Mouse (Mus musculus) megakaryocyte progenitor cell, adult 5-6 weeks (primary cell): Measurements from ENCODE around the gene Lgals3bp. TPM values are rescaled to one million over a fixed set of nuclear protein-coding genes. Genes with fewer than 3 reads are reported as not detected.
"Not testable (repeated sequence)": the region's sequence is repeated elsewhere in the genome, so short reads cannot be mapped to it uniquely, and the experiment has no call there.

Experiments used
- ATAC-seq: replicated peaks from 2 replicates; pipeline ENCODE4 v1.8.0; 2016; ENCODE audit warnings: mild to moderate bottlenecking, moderate TSS enrichment, inconsistent platforms; ENCODE audit not compliant: poor library complexity
- total RNA-seq, 2 experiments: library from RNA; stranded (forward) in 1 of 2; stranded (reverse) in 1 of 2; fragments of 157-497, 149-512 nt in 1 of 2; fragments of 200-1000 nt in 1 of 2; gene quantifications; 2 replicates each; pipeline versions ENCODE4 v1.2.3 to v1.2.4; 2015 to 2017

The Lgals3bp gene
- total RNA-seq, 2 experiments from 2014 or later, result 51.7 to 118 TPM

DNA sequence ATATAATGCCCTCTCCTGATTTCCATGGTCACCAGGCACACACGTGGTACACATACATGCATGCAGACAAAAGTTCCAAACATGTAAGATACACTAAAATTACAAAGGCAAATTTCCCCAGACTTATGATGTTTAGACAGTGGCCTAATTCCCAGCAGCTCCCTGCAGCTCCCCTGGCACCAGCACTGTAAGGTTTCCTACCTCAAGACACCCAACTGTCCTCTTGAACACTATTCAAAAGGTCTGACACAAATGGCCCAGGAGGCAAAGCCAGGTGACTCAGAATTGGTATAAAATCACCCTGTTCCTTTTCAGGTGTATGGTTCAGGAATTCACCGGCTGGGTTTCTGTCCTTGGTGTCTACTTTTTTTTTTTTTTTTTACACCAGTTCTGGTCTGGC lies 1.3 kb upstream of the Lgals3bp start:
- ATAC-seq, result no peak

DNA sequence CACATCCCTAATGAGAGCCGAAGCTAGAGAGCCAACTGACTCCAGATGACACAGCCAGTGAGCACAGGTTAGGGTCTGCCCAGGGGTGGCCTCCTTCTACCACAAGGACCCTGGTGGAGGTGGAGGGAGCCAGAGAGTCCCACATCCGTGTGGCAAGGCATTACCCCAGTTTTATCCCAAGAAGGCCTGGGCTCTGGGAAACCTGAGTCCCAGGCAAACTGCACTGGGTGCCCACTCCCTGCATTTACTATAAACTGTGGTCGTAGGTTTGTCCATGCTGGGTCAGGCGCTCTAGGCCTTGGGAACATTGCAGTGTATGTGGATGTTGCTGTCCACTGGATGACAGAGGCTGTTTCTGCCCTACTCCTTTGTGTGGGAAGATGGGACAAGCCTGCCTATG lies 697 bp downstream of the Lgals3bp start:
- 0 out of 2 replicates have a peak, but pooled peaks have one; percentile 1 for ATAC-seq

DNA sequence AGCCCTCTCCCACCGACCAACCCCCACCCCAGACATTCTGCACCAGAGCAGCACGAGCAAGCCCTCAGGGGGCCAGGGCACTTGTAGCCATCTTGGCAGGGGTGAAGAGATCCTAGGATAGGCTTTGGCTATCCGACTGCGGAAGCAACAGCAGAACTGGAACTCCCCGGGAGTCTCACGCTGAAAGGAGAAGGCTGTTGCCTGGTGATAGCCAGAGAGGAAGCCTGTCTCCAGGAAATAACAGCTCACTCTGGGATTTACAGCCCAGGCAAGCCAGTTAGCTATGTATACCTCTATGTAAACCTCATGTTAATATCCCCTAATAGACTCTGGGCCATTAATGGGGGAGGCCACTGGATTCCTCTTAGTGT lies 1.3 kb downstream of the Lgals3bp start:
- peak; percentile 30 for ATAC-seq

DNA sequence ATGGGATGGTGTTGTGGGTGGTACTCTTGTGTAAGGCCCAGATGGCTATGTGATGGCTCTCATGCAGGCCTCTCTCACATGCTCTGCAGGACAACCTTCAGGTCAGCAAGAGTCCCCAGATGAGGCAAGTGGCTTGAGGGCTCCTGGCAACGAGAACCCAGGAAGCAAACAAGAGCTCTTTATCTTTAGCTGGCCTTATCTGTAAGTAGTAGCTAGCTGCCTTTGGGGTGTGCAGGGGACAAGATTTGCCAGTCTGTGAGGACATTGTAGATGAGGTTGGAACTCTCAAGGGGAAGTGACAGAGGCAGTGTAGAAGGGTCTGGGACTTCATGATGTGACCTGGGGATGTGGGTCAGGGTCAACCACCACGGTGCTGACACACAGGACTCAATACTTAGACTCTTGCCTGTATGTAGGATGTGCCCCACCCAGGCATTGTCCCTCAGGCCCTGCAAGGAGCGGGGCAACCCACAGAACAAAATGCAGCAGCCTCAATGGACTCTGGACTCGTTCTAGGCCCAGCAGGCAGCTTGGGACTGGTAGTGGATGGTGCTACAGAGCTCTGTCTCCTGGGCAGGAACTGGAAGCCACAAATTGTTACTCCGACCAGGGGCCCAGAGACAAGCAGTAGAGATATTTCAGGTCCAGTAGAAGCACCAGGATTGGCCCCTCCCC lies 1.9 kb downstream of the Lgals3bp start:
- peak; percentile 47 for ATAC-seq

DNA sequence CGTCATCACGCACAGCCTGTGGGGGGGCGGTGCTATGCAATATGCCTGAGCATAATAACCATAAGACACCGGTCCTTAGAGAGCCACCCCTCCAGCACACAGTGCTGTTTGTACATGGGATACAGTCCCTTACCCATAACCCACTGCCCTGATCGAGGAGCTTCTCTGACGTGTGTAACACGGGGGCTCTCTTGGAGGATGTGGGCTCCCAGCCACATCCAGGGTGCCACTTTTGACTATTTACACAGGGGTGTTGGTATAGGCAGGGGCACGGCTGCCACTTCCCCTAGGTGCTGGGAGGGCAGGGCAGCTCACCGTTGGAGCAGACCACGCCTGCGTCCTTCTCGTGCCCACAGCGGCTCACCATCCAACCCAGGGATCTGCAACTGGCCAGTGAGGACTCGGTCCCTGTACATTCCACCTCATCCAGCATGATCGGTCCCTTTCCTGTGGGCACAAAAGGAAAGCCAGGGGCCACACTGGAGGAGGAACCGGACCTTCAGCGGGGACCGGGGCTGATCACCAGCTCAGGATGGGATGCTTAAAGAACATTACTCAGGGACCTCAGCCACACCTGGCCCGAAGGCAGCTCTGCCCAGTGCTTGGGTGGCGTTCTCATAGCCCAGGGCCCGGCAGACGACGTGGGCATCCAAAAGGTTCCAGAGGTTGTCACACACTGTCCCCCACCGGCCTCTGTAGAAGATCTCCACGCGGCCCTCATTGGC lies 3.9 kb downstream of the Lgals3bp start:
- no peak for ATAC-seq

DNA sequence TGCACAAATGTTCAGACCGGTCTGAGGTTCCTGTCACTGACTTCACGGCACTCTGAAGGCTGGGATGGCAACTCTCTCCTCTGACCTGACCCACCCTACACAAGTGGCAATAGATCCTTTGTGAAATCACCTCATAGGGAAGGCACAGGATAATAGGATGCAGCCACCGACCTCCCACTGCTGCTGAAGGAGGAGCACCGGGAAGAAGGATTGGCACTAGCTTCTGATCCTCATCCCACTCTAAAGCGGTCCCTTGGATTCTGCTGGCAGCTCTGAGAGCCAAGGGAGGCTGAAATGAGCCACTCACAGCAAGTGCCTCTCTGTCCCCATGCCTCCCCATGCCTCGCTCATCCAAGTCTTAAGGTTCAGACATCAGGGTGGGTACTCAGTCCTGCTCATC lies 7.4 kb downstream of the Lgals3bp start:
- no peak for ATAC-seq

DNA sequence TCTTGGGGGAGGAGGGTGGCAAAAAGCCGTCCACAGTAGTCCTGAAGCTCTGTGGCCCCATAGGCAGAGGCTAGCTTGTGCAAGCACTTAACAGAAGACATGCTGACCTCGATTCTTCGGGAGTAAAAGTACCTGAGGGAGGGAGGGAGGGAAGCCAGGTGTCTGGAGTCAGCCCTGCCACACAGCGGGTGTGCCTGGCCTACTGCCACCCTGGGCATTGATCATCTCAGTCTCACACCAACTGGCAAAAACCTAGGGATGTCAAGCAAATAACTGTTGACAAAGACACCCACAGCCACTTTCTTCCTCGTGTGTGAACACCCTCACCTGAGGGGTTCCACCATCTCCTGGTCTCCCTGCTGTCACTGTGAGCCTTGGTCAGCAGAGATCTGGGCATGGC lies 7.9 kb downstream of the Lgals3bp start:
- ATAC-seq, result no peak

DNA sequence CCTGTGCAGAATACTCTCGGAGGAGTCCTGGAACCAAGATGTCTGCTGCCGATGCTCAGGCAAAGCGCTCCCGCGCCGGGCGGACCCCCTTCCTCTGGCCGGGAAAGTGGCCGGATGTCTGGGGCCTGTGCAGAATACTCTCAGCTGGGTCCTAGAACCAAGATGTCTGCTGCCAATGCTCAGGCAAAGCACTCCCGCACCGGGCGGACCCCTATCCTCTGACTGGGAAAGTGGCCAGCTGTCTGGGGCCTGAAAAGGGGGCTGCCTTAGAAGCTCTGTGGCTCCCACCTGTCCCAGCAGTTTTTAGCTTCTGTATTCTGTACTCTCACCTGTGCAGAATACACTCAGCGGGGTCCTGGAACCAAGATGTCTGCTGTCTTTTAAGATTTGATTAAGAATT lies 14.1 kb downstream of the Lgals3bp start:
- not testable (repeated sequence) for ATAC-seq

DNA sequence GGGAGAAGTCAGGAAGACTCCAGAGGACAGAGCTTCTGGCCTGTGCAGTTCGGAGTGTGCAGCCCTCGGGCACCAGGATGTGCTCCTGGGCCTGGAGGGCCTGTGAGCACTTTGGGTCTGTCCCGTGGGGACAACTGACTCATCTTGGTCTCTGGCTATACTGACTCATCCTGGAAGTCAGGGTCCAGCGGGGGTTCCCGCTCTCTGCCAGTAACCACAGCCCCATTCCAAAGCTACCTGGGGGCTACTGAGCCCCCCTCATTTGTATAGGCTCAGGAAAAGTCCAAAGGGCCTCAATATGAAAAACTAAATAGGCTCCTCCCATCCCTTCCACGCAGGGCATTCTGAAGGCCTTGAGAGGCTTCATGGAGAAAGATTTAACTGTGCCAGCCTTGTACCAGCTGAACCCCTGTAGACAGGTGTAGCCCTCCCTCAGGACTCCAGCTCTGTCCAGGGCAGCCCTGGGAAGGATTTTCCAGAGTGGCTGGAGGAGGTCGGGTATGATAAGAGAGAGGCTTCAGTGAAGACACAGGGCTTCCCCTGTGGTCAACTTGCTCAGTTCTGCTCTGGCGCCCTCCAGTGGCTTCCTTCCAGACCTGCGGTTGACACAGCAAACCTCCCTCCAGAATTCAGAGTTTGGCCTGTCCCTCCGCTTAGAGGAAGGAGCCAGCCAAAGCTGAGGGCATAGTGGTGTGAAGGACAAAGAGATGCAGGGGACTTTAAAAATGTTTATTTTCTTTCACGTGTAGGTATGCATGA lies 22.5 kb downstream of the Lgals3bp start:
- peak; percentile 99 for ATAC-seq

DNA sequence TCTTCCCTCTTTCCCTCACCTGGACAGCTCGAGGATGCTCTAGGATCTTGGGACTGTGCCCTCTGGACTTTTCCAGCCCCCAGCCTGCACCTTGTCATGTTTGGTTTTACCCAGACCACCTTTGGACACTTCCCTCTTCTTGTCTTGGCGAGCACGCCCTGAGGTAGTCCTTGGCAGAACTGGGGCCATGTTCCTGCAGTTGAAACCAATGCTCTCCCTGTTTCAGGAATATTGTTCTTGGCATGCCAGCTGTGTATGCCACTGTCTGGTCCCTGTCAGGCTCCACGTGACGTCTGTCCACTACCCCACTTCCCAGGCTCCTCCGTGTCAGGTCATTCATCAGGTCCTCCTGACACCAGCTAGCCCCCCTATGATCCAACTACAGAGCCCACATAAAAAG lies 23.2 kb downstream of the Lgals3bp start:
- no peak for ATAC-seq

DNA sequence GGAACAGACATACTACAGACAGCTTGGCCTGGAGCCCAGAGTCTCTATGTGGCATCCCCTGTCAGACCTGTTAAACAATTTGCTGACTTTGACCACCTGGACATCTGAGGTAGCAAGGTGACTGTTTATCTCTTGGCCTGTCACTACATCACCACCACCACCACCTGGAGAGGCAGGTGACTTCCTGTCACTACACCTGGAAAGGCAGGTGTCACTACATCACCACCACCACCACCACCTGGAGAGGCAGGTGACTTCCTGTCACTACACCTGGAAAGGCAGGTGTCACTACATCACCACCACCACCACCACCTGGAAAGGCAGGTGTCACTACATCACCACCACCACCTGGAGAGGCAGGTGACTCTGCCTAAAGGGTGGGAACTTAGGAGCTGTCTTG lies 25.6 kb downstream of the Lgals3bp start:
- not testable (repeated sequence) for ATAC-seq

DNA sequence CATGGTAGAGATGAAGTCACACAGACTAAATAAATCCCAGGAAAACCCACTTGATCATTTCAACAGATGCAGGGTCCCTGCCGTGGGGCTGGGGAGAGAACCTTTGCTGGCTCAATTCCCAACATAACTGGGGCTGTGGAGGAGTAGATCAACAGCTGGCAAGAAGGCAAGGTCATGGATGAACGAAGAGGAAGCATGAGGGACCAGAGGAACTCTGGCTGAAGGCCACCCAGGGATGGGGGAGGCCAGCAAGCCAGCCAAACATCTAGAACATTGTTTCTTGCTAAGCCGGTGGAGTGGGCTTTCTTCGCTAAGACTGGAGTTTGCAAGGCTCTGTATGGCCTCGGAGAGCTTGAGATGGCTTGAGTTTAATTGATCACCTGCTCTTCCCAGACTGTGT lies 26.0 kb downstream of the Lgals3bp start:
- no peak for ATAC-seq

DNA sequence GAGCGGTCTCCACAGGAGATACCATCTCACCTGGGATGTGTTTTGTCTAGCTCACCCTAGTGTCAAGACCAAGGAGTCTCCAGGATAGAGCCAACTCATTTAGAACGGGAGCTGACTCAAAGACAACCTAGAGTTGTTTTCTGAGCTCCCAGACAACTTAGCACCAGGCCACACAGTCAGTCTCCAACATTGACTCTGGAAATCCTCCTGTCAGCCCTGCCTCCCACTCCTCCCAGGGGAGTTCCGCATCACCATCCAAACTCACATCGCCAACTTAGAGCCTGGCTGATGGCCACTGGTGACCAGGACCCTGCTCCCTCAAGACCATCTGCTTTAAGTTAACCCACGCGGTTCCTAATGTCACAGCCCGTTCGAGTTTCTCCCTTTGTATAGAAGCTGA lies 26.4 kb downstream of the Lgals3bp start:
- ATAC-seq, result no peak

DNA sequence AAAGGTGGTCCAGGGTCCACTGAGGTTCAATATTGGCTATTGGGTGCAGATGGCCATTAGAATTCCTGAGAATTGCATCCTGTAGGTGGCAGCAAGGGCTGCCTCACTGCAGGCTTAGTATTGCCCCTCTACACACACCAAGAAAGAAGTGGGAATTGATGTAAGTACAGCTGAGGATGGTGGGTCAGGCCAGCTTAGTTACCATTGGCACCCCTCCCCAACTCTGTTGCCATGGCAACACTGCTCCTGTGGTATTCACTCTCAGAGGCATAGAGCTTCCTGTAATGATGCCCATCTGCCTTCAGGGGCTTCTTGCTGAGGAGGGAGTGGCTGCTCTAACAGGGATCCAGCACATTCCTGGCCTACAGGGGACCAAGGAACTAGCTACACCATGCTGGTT lies 26.9 kb downstream of the Lgals3bp start:
- ATAC-seq, result no peak

DNA sequence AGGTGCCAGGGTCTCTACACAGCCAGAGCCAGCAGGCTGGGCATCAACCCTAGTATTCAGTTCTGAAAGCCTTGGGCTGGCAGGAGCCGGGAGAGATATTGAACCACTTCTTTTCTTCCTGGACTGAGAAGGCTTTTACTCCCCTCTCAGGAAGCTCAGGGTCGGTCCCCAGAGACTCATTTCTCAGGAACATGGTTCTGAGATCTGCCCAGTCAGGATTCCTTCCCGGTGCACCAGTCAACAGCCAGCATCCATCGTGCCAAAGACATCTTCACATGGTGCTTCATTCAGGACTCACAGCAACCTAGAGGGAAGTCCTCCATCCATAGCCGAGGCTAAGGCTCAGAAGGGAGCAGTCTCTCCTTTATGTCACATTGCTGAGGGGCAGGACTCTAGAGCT lies 27.4 kb downstream of the Lgals3bp start:
- ATAC-seq, result no peak

DNA sequence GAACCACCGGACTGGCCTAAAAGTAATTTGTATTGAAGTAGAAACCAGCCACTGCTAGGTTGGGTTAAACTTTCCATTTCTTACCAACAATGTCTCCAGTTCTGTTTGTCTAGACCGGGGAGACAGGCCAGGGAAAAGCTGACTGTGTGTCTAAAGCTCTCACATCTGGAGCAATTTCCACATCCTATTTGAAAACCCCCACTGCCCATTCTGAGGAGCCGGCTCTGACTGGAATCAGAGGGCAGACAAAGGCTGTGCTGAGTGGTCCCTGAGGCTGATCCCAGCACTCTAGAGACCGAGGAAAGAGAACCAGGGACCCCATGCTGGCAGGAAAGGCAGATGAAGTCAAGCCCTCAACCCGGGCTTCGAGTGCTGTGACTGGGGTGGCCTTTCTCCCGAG lies 29.3 kb downstream of the Lgals3bp start:
- ATAC-seq, result no peak

DNA sequence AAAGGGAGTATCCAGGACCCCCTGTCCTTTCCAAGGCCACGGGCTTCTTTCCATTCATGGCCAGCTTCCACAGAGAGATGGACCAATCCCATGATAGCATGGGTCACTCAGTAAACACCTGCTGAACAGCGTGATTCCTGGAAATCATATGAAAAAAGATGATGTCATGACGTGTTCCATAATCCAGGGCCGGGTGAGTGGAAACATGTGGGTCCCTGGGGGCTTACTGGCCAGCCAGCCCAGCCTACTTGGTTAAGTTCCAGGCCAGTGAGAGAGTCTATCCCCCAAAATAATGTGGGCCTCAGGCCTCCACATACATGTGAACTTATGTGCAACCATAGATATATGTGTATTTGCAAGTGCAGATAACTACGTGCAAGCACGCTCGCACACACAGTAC lies 30.0 kb downstream of the Lgals3bp start:
- no peak for ATAC-seq

DNA sequence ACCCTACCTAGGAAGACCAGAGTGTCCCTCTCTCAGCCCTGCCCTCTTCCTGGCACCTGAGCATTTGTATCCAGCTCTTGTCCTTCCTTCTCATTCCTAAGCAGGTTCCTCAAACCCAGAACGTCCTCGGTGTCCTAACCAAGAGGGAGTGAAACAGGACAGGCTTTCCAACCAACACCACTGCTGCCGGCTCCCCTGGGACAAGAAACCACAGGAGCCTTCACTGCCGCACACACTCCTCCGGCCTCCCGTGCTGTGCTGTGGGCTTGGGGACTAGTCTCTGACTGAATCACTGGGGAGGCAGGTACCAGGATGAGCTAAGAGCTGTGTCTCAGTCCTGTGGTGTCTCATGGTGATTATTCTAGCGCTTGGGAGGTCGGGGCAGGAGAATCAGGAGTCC lies 32.2 kb downstream of the Lgals3bp start:
- no peak for ATAC-seq

DNA sequence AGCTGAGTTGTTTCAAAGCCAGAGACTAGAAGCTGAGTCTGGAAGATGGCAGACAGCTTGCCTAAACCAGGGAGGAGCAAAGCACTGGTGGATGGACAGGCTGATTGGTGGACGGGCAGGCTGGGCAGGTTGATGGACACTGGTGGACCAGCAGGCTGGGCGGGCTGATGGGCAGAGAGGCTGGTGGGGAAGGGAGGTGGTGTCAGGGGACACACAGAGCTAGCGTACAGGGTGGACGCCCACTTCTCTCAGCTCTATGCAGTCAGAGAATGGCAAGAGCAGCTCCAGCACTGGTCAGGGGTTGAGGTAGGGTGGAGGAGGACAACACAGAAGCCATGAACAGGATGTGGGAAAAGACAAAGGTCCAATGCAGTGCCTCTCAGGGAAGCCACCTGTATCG lies 32.6 kb downstream of the Lgals3bp start:
- no peak for ATAC-seq

DNA sequence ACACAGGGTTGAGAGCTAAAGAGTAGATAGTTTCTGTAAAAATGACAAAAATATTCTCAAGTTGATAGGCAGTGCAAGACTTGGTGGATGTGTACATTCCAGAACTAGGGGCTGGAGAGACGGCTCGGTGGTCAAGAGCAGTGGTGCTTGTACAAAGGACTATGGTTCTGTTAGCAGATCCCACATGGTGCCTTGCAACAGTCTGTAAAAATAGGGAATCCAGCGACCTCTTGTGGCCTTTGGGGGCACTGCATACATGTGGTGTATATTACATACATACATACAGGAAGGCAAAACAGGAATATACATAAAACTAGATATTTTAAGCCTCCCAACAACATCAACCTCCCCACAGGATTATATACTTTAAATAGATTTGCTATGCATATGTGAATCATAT lies 33.6 kb downstream of the Lgals3bp start:
- peak; percentile 74; the same call in 1 of the 2 replicates for ATAC-seq

DNA sequence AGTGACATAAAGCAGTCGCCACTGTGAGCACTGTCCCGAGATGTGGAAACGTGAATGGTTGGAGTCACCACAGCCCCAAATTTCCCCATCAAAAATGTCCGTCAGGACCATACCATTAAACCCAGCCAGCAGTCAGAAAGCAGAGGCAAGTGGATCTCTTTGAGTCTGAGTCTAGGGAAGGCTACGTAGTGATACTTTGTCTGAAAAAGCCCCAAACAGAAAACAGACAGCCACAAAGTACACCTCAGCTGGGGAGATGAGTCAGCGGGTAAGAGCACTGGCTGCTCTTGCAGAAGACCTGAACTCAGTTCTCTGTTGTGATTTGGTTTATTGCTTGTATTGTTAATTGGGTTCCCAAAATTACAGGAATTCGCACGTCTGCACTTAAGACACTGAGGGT lies 35.3 kb downstream of the Lgals3bp start:
- no peak for ATAC-seq

DNA sequence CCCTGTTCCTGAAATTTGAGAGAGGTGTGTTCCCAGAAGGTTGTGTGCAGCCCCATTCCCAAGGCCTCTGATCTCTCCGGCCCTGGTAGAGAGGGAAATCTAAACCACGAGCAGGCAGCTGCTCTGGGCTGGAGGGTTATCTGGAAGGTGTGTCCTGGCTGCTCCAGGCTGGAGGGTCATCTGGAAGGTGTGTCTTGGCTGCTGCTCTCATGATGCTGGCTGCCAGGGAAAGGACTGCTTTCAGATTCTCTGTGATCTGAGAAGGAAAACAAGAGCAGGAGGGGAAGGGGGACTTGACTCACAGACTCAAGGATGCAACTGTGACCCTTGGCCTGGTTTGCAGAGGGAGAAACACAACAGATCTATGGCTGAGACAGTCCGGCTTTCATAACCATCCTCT lies 35.8 kb downstream of the Lgals3bp start:
- ATAC-seq, result no peak
